Mouse (Mus musculus): ENCODE results near the gene Adgre5. TPM values are rescaled to one million over a fixed set of nuclear protein-coding genes. Genes with fewer than 3 reads are reported as not detected.

The Adgre5 gene
- polyA plus RNA-seq, 1 experiment from 2014 or later: 39.5 TPM

DNA sequence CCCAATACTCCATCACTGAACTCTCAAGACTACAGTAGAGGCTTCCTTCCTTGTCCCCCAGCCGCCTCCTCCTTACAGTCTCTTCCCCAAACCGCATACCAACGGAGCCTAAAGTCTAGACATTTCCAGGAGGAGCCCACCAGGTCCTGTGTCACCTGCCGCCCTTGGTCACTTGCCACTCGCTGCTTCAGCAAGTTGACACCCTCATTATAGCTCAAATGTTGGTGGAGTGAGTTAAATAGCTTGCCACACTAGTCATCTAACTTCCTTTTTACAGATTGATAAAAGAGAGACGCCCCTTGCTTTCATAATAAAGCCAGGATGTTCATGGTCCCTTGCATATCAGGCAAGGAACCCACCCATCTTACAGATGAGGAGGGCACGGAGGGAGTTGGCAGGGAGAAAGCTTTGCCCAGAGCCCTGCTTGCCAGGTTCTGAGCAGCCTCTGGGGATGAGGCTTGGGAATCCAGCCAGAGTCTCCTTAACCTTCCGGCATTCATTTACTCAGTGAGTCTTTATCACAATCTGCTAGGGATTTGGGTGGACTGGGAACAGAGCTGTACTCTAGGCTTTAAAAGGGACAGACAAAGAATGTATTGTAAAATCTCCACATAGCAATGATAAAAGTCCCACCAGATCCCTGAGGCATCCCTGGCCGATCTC lies 40.6 kb downstream of the Adgre5 start:
- Histone ChIP-seq H3K4me2 (ENCODE audit: low read depth, low read length) (no peak overlapping the region), H3K27me3 (ENCODE audit: control insufficient read depth, insufficient read depth, low read length) (no peaks in the 10 kb centered on the region), H3K36me3 (ENCODE audit: control insufficient read depth, insufficient read depth) (no peaks in the 10 kb centered on the region), H3K4me3 (ENCODE audit: low read length) (no peak overlapping the region), H3K4me1 (ENCODE audit: control insufficient read depth, insufficient read depth, low read length) (peaks cover 30% of the 10 kb centered on the region), H3K9ac (ENCODE audit: low read length) (no peak overlapping the region), H3K9me3 (replicated peaks; ENCODE audit: control insufficient read depth, low read length) (no peaks in the 10 kb centered on the region), H3K27ac (ENCODE audit: low read length) (peak overlapping the region; percentile 49)
- no peak for ATAC-seq (replicated peaks; ENCODE audit: extremely low read depth, insufficient read depth, low FRiP score)
- 56% methylated on average over 9 of the region's 9 CpGs for WGBS

- H3K4me1 ChIP-seq (ENCODE audit: control insufficient read depth, insufficient read depth, low read length): peaks cover 30% of the 10 kb centered on the region
- H3K4me2 ChIP-seq (ENCODE audit: low read depth, low read length): peak overlapping the region; percentile 95
- no peaks in the 10 kb centered on the region for H3K36me3 ChIP-seq (ENCODE audit: control insufficient read depth, insufficient read depth)
- no peaks in the 10 kb centered on the region for H3K27me3 ChIP-seq (ENCODE audit: control insufficient read depth, insufficient read depth, low read length)
- WGBS: 36% methylated on average over 9 of the region's 9 CpGs
- no peaks in the 10 kb centered on the region for H3K9me3 ChIP-seq (replicated peaks; ENCODE audit: control insufficient read depth, low read length)
- H3K9ac ChIP-seq (ENCODE audit: low read length): peak overlapping the region; percentile 98
- peak overlapping the region; percentile 90 for H3K4me3 ChIP-seq (ENCODE audit: low read length)
- ATAC-seq (replicated peaks; ENCODE audit: extremely low read depth, insufficient read depth, low FRiP score): no peak
- peak overlapping the region; percentile 87 for H3K27ac ChIP-seq (ENCODE audit: low read length)
Measured at GRCm38 (mm10) chr8:83699566-83699965, 41.6 kb downstream of the Adgre5 start.

DNA sequence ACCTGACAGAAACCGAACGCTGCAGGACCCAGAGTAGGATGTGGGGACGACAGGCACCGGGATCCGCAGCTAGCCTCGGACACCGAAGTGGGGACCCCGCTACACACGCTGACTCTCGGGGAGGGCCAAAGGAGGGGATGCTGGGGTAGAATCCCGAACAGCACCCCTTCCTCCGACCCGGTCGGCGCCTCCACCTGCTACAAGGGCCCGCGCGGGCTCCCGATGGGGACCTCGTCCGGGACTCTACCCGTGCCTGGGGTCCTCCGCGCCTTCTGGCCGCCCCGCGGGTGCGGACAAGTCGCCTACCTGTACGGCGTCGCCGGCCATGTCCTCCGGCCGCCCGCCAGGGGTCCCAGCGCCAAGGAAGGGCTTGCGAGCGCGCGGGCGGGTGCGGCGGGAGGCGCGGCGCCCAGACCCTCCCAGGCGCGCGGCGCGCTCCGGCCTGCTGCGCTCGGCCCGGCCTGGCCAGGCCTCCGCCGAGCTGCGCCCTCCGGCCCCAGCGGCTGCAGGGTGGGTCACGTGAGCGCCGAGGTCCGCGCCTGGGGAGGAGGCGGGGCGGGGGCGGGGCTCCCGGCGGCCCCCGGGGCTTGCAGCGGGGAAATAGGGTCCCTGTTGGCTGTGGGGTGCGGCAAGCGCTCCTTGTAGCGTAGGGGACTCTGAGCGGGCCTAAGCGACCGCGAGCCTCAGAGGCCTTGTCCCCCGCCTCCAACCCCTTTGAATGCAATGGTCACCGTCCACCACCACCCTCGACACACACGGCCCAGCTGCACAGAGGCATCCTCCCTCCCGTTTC lies 42.3 kb downstream of the Adgre5 start, which contains the start of gene Pkn1:
TSS of gene Pkn1 (minus strand) at position 519 of the 793 bp plus-strand sequence.
- Histone ChIP-seq H3K4me1 (ENCODE audit: control insufficient read depth, insufficient read depth, low read length) (peaks cover 31% of the 10 kb centered on the region), H3K27me3 (ENCODE audit: control insufficient read depth, insufficient read depth, low read length) (no peaks in the 10 kb centered on the region), H3K27ac (ENCODE audit: low read length) (peak within 1 kb of the TSS; percentile 87), H3K4me3 (ENCODE audit: low read length) (peak within 1 kb of the TSS; percentile 90), H3K9me3 (replicated peaks; ENCODE audit: control insufficient read depth, low read length) (no peaks in the 10 kb centered on the region), H3K4me2 (ENCODE audit: low read depth, low read length) (peak within 1 kb of the TSS; percentile 95), H3K36me3 (ENCODE audit: control insufficient read depth, insufficient read depth) (no peaks in the 10 kb centered on the region), H3K9ac (ENCODE audit: low read length) (peak within 1 kb of the TSS; percentile 98)
- WGBS: under 1% methylated on average over 83 of the region's 85 CpGs
- peak; percentile 88 for ATAC-seq (replicated peaks; ENCODE audit: extremely low read depth, insufficient read depth, low FRiP score)

DNA sequence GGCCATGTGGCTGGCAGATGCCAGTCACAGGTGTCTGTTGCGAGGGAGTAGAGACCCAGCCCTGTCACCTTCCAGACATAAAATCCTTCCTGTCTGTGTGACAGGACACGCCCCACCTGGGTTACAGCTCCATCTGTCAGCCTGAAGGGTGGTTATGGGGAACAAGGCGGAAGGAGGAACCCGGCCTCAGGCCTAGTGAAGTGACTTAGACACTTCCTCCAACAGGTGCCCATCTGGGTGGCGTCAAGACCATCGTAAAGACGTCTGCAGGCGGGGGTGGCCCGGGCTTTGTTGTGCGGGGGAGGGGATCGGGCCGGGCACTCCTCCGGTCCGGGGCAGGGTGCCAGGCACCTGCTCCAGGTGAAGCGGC lies 42.9 kb downstream of the Adgre5 start:
- ATAC-seq (replicated peaks; ENCODE audit: extremely low read depth, insufficient read depth, low FRiP score): peak; percentile 26
- Histone ChIP-seq H3K4me2 (ENCODE audit: low read depth, low read length) (peak overlapping the region; percentile 95), H3K4me3 (ENCODE audit: low read length) (peak overlapping the region; percentile 90), H3K4me1 (ENCODE audit: control insufficient read depth, insufficient read depth, low read length) (peaks cover 35% of the 10 kb centered on the region), H3K9ac (ENCODE audit: low read length) (peak overlapping the region; percentile 98), H3K36me3 (ENCODE audit: control insufficient read depth, insufficient read depth) (no peaks in the 10 kb centered on the region), H3K27me3 (ENCODE audit: control insufficient read depth, insufficient read depth, low read length) (no peaks in the 10 kb centered on the region), H3K27ac (ENCODE audit: low read length) (peak overlapping the region; percentile 87), H3K9me3 (replicated peaks; ENCODE audit: control insufficient read depth, low read length) (no peaks in the 10 kb centered on the region)
- WGBS: 7% methylated on average over 15 of the region's 15 CpGs

DNA sequence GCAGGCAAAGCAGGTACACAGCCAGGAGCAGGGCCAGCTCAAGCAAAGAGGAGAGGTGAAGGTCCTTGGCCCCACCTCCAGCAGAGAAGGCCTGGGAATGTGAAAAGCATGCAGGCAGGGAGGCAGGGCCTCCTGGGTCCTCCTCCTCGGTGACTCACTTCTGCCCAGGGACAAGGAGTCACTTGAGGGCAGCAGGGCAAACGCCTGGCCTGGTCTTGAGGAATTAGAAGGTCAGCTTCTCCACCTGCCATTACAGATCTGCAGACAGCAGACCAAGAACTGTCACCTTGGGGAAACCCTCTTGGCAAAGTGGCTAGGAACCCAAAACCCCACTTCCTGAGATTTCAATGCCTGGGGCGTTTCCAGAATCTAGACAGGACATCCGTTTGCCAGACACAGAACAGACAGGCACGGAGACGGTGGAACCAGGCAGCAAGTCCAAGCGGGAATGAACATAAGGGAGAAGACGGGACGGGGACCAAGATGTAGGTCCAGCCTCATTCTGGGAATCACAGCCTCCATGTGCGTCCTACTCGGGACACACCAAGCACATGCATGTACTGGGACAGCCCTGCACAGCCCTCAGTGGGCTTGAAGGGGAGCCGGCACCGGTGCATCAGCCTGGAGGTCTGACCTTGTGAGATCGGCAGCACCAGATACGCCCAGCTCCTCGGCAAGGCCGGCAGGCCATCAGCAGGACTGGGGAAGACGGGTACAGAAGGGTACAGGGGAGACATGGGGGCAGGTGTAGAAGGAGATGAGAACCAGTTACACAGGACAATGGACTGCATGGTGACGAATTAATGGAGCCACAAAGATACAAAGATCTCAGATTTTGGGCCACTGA lies 43.5 kb downstream of the Adgre5 start:
- no peaks in the 10 kb centered on the region for H3K9me3 ChIP-seq (replicated peaks; ENCODE audit: control insufficient read depth, low read length)
- H3K4me3 ChIP-seq (ENCODE audit: low read length): peak overlapping the region; percentile 90
- H3K27ac ChIP-seq (ENCODE audit: low read length): peak overlapping the region; percentile 87
- no peak; the same call in 1 of the 2 replicates for ATAC-seq (replicated peaks; ENCODE audit: extremely low read depth, insufficient read depth, low FRiP score)
- peak overlapping the region; percentile 98 for H3K9ac ChIP-seq (ENCODE audit: low read length)
- no peaks in the 10 kb centered on the region for H3K27me3 ChIP-seq (ENCODE audit: control insufficient read depth, insufficient read depth, low read length)
- 36% methylated on average over 19 of the region's 19 CpGs for WGBS
- peaks cover under 1% of the 10 kb centered on the region; the same call in 1 of the 2 replicates for H3K36me3 ChIP-seq (ENCODE audit: control insufficient read depth, insufficient read depth)
- H3K4me1 ChIP-seq (ENCODE audit: control insufficient read depth, insufficient read depth, low read length): peaks cover 35% of the 10 kb centered on the region
- peak overlapping the region; percentile 95 for H3K4me2 ChIP-seq (ENCODE audit: low read depth, low read length)

DNA sequence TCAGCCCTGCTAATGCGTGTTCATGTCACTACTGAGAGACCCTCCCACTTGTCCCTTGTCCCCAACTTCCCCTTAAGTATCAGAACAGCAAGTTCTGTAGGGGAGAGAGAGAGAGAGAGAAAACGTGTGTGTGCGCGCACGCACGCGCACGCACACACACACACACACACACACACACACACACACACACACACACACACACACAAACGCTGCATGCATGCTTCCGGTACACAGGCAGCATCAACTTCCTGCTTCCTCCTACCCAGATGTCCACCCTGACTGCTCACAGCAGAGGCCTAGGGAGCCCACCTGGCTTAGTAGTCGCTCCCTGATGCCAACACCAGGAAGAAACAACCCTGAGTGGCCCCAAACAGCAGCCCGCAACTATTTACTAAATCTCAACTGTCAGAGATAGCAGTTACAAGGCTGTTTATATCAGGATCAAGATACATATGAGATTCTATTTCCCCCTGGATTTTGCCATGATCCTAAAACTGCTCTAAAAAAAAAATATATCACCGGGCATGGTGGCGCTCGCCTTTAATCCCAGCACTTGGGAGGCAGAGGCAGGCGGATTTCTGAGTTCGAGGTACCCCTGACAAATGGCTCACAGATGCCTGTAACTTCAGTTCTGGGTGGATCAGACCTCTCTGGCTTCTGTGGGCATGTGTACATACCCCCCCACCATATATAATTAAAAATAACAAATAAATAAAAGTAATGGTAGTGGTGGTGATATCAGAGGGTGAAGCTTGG lies 45.6 kb downstream of the Adgre5 start:
- H3K36me3 ChIP-seq (ENCODE audit: control insufficient read depth, insufficient read depth): peaks cover 22% of the 10 kb centered on the region
- H3K9ac ChIP-seq (ENCODE audit: low read length): peak overlapping the region; percentile 23; the same call in 1 of the 2 replicates
- peak overlapping the region; percentile 41; the same call in 1 of the 2 replicates for H3K27ac ChIP-seq (ENCODE audit: low read length)
- no peak overlapping the region for H3K4me3 ChIP-seq (ENCODE audit: low read length)
- no peaks in the 10 kb centered on the region for H3K27me3 ChIP-seq (ENCODE audit: control insufficient read depth, insufficient read depth, low read length)
- no peaks in the 10 kb centered on the region for H3K9me3 ChIP-seq (replicated peaks; ENCODE audit: control insufficient read depth, low read length)
- 75% methylated on average over 17 of the region's 17 CpGs for WGBS
- ATAC-seq (replicated peaks; ENCODE audit: extremely low read depth, insufficient read depth, low FRiP score): no peak
- peaks cover 35% of the 10 kb centered on the region for H3K4me1 ChIP-seq (ENCODE audit: control insufficient read depth, insufficient read depth, low read length)
- H3K4me2 ChIP-seq (ENCODE audit: low read depth, low read length): no peak overlapping the region; the same call in 1 of the 2 replicates

DNA sequence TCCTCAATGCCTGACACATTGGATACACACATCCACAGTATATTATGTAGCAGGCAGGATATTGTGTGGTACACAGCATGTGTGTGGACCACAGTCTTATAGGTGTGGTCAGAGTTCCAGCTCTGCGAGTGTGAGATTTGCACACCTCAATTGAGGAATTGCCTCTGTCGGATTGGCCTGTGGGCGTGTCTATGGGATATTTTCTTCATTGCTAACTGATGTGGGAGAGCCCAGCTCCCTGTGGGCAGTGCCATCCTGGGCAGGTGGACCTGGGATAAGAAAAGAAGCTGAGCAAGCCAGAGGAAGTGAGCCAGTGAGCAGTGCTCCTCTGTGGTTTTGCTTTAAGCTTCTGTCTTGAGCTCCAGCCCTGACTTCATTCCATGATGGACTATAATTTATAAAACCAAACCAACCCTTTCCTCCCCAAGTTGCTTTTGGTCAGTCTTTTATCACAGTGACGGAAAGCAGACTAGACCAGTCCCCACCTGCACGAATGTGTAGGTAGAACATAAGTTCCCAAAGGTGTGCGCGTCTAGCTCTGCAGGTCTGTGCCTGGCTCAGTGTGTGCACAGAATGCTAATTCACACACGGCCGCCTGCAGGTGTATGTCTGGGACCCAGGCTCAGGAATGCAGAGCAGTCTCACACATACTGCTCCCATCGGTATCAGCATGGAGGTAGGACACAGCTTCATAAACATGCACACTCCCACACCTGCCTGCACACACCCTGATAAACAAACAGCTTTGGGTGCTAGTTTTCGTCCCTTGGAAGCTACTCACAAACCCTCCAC lies 46.6 kb downstream of the Adgre5 start:
- H3K4me2 ChIP-seq (ENCODE audit: low read depth, low read length): no peak overlapping the region
- H3K9ac ChIP-seq (ENCODE audit: low read length): no peak overlapping the region
- H3K4me3 ChIP-seq (ENCODE audit: low read length): no peak overlapping the region
- 83% methylated on average over 11 of the region's 11 CpGs for WGBS
- H3K27ac ChIP-seq (ENCODE audit: low read length): no peak overlapping the region
- peaks cover 26% of the 10 kb centered on the region for H3K36me3 ChIP-seq (ENCODE audit: control insufficient read depth, insufficient read depth)
- no peak for ATAC-seq (replicated peaks; ENCODE audit: extremely low read depth, insufficient read depth, low FRiP score)
- H3K4me1 ChIP-seq (ENCODE audit: control insufficient read depth, insufficient read depth, low read length): peaks cover 26% of the 10 kb centered on the region
- H3K27me3 ChIP-seq (ENCODE audit: control insufficient read depth, insufficient read depth, low read length): no peaks in the 10 kb centered on the region
- H3K9me3 ChIP-seq (replicated peaks; ENCODE audit: control insufficient read depth, low read length): no peaks in the 10 kb centered on the region
